Mouse (Mus musculus): ENCODE results near the gene Nfkbia. TPM values are rescaled to one million over a fixed set of nuclear protein-coding genes. Genes with fewer than 3 reads are reported as not detected.
A peak's percentile ranks its signal among the peaks of the same experiment; 100 is the strongest.

Gene Nfkbia
- polyA plus RNA-seq, 1 experiment from 2014 or later: 81.0 TPM

- Histone ChIP-seq H3K9ac (no peak overlapping the region), H3K27me3 (ENCODE audit: insufficient read depth, low read length) (no peaks in the 10 kb centered on the region), H3K4me2 (no peak overlapping the region), H3K27ac (ENCODE audit: low read depth) (no peak overlapping the region), H3K9me3 (ENCODE audit: low read depth, low read length) (no peaks in the 10 kb centered on the region), H3K4me3 (ENCODE audit: low read depth, low read length) (no peak overlapping the region), H3K36me3 (ENCODE audit: insufficient read depth) (peaks cover 3% of the 10 kb centered on the region), H3K4me1 (ENCODE audit: insufficient read depth) (peaks cover 9% of the 10 kb centered on the region; the same call in 1 of the 2 replicates)
- DNase-seq: no peak
- TF ChIP-seq CTCF (IDR thresholded peaks at IDR 0.05; ENCODE audit: low read depth): no peak
- WGBS: 46% methylated on average over 5 of the region's 5 CpGs
- ATAC-seq (ENCODE audit: insufficient read depth): no peak
Measured at GRCm38 (mm10) chr12:55495902-55496605, 3.6 kb upstream of the Nfkbia start.

- Histone ChIP-seq H3K27me3 (ENCODE audit: insufficient read depth, low read length) (no peaks in the 10 kb centered on the region), H3K4me2 (no peak overlapping the region), H3K9ac (no peak overlapping the region), H3K4me3 (ENCODE audit: low read depth, low read length) (no peak overlapping the region), H3K27ac (ENCODE audit: low read depth) (no peak overlapping the region), H3K4me1 (ENCODE audit: insufficient read depth) (peaks cover 12% of the 10 kb centered on the region; the same call in 1 of the 2 replicates), H3K9me3 (ENCODE audit: low read depth, low read length) (no peaks in the 10 kb centered on the region), H3K36me3 (ENCODE audit: insufficient read depth) (peaks cover 11% of the 10 kb centered on the region)
- 20% methylated on average over 9 of the region's 9 CpGs for WGBS
- TF ChIP-seq CTCF (IDR thresholded peaks at IDR 0.05; ENCODE audit: low read depth): peak; percentile 82
- DNase-seq (peak; percentile 94), ATAC-seq (ENCODE audit: insufficient read depth) (no peak)
Measured at GRCm38 (mm10) chr12:55495114-55495901, 2.9 kb upstream of the Nfkbia start.

GRCm38 (mm10) chr12:55493381-55493780 lies 934 bp upstream of the Nfkbia start:
- no peak for DNase-seq
- H3K27ac ChIP-seq (ENCODE audit: low read depth): peak overlapping the region; percentile 100
- WGBS: 41% methylated on average over 8 of the region's 8 CpGs

GRCm38 (mm10) chr12:55492941-55493340 lies 494 bp upstream of the Nfkbia start:
- no peak for TF ChIP-seq CTCF (IDR thresholded peaks at IDR 0.05; ENCODE audit: low read depth)
- DNase-seq (peak; percentile 60), ATAC-seq (ENCODE audit: insufficient read depth) (0 out of 2 replicates have a peak, but pooled peaks have one; percentile 1)
- no peaks in the 10 kb centered on the region for H3K27me3 ChIP-seq (ENCODE audit: insufficient read depth, low read length)
- peaks cover 14% of the 10 kb centered on the region; the same call in 1 of the 2 replicates for H3K4me1 ChIP-seq (ENCODE audit: insufficient read depth)
- peak overlapping the region; percentile 97 for H3K9ac ChIP-seq
- H3K36me3 ChIP-seq (ENCODE audit: insufficient read depth): peaks cover 32% of the 10 kb centered on the region
- peak overlapping the region; percentile 66 for H3K4me2 ChIP-seq
- 2% methylated on average over 12 of the region's 12 CpGs for WGBS
- peak overlapping the region; percentile 100 for H3K27ac ChIP-seq (ENCODE audit: low read depth)
- H3K9me3 ChIP-seq (ENCODE audit: low read depth, low read length): no peaks in the 10 kb centered on the region
- H3K4me3 ChIP-seq (ENCODE audit: low read depth, low read length): peak overlapping the region; percentile 88

More at GRCm38 (mm10) chr12:55493381-55493780, 934 bp upstream of the Nfkbia start:
- Histone ChIP-seq H3K9ac (peak overlapping the region; percentile 97; the same call in 1 of the 2 replicates), H3K4me3 (ENCODE audit: low read depth, low read length) (peak overlapping the region; percentile 88; the same call in 1 of the 2 replicates), H3K4me1 (ENCODE audit: insufficient read depth) (peaks cover 14% of the 10 kb centered on the region; the same call in 1 of the 2 replicates), H3K27me3 (ENCODE audit: insufficient read depth, low read length) (no peaks in the 10 kb centered on the region), H3K9me3 (ENCODE audit: low read depth, low read length) (no peaks in the 10 kb centered on the region), H3K36me3 (ENCODE audit: insufficient read depth) (peaks cover 28% of the 10 kb centered on the region), H3K4me2 (peak overlapping the region; percentile 66)
- TF ChIP-seq CTCF (IDR thresholded peaks at IDR 0.05; ENCODE audit: low read depth): no peak
- ATAC-seq (ENCODE audit: insufficient read depth): no peak

GRCm38 (mm10) chr12:55491516-55492183 lies 797 bp downstream of the Nfkbia start:
- Histone ChIP-seq H3K4me3 (ENCODE audit: low read depth, low read length) (peak overlapping the region; percentile 88), H3K27ac (ENCODE audit: low read depth) (peak overlapping the region; percentile 100), H3K9me3 (ENCODE audit: low read depth, low read length) (no peaks in the 10 kb centered on the region), H3K4me2 (peak overlapping the region; percentile 66), H3K36me3 (ENCODE audit: insufficient read depth) (peaks cover 45% of the 10 kb centered on the region), H3K9ac (peak overlapping the region; percentile 97), H3K27me3 (ENCODE audit: insufficient read depth, low read length) (no peaks in the 10 kb centered on the region), H3K4me1 (ENCODE audit: insufficient read depth) (peaks cover 14% of the 10 kb centered on the region; the same call in 1 of the 2 replicates)
- TF ChIP-seq CTCF (IDR thresholded peaks at IDR 0.05; ENCODE audit: low read depth): no peak
- 1% methylated on average over 30 of the region's 57 CpGs for WGBS
- ATAC-seq (ENCODE audit: insufficient read depth) (peak; percentile 84), DNase-seq (peak; percentile 98)

GRCm38 (mm10) chr12:55490722-55491449 lies 1.6 kb downstream of the Nfkbia start:
- Histone ChIP-seq H3K27ac (ENCODE audit: low read depth) (peak overlapping the region; percentile 51; the same call in 1 of the 2 replicates), H3K27me3 (ENCODE audit: insufficient read depth, low read length) (no peaks in the 10 kb centered on the region), H3K9ac (peak overlapping the region; percentile 97), H3K4me1 (ENCODE audit: insufficient read depth) (peaks cover 14% of the 10 kb centered on the region; the same call in 1 of the 2 replicates), H3K4me2 (peak overlapping the region; percentile 66), H3K9me3 (ENCODE audit: low read depth, low read length) (no peaks in the 10 kb centered on the region), H3K36me3 (ENCODE audit: insufficient read depth) (peaks cover 48% of the 10 kb centered on the region), H3K4me3 (ENCODE audit: low read depth, low read length) (peak overlapping the region; percentile 88)
- DNase-seq: peak; percentile 38
- WGBS: 68% methylated on average over 13 of the region's 13 CpGs
- TF ChIP-seq CTCF (IDR thresholded peaks at IDR 0.05; ENCODE audit: low read depth): no peak
- ATAC-seq (ENCODE audit: insufficient read depth): no peak

All from lung, embryonic 14.5 days (tissue).